Mouse (Mus musculus) NIH3T3 (cell line): Measurements from ENCODE around the gene BC030500.
A peak's percentile ranks its signal among the peaks of the same experiment; 100 is the strongest.

Experiments used
- DNase-seq: peaks from one replicate; pipeline ENCODE4 v3.0.0-alpha.2; 2012; ENCODE audit warnings: low read depth

The BC030500 gene

DNA sequence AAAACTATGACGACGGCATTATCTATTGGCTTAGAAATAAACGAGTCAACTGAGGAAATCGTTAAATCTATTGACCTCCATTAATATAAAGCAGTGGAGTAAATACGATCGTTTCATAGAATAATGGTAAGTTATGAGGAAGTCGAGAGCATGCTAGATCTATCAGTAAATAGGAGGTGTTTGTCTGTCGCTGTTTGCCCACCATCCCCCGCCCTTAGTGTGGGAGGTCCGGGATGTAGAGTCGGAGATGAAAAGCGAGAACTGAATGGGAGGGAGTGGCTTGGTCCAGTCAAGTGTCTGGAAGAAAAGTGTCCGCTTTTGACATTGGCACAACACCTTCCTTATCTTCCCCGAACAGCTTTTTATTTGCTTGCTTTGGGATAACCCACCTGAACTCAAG lies at the start of gene BC030500:
TSS of gene BC030500 (plus strand) at position 79 of the 400 bp plus-strand sequence.
- no peak for DNase-seq

DNA sequence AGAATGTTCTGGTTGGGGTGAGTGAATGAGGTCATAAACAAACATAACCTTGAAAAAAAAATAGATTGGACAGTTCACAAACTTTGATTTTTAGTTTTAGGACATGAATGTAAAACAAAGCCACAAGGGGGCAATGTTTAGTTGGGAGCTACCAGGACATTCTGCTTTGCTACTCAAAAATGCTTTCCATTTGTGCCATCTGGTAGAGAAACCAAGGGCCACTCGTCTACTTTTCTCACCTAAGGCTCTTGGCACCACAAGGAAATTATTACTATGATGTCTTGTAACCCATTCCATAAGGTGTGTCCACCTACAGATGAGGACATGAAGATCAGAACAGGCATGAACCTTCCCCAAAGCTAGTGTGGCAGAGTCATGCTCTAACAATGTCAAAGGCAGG lies 25.1 kb upstream of the BC030500 start:
- peak; percentile 6 for DNase-seq

DNA sequence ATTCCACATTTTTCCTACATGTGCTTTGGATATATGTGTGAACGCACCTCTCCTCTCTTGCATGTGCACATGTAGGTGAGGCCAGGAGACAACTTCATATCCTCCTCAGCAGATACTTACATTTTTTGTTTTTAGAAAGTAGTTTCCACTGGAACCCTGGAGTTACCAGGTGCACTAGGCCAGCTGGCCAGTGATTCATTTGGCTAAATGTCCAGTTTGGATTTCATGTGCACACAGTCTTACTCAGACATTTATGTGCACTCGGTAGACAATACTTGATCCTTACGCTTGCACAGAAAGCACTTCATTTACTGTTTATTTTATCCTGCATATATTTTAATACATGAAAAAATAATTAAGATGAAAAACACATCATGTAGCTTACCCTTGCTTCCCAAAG lies 21.0 kb upstream of the BC030500 start:
- no peak for DNase-seq

DNA sequence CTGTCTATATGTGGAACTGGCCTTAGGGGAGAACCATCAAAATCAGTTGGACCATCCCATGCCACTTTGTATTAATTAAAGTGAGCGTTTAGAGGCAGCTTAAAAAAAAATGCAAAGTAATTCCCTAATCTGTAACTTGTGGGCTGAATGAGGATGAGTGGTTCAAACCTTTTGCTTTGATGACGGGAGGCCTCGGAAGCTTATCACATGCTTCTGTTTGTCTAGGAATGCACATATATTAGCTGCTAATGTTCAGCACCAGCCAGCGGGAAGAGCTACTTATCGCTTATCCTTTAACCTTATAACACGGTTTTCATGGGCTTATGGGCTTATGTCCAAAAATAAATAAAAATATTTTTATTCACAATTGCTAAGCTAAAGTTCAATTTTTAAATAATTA lies 15.6 kb upstream of the BC030500 start:
- DNase-seq = no peak

DNA sequence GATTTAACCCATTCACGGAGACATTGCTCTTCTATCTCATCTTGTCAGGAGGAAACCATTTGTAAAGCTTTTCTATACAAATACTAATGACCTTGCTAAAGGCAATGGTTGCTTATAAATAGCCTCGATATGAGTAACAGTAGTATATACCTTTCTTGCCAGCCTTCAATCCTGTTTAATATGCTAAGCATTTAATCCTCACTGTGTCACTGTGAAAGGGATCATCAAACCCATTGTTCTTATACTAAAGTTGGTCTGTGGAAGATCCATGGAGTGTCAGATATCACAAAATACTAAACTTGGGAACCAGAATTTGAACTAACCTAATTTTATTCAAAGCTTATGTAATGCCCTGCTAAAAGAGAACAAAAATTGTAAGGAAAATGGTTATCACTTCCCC lies 7.1 kb upstream of the BC030500 start:
- no peak for DNase-seq

DNA sequence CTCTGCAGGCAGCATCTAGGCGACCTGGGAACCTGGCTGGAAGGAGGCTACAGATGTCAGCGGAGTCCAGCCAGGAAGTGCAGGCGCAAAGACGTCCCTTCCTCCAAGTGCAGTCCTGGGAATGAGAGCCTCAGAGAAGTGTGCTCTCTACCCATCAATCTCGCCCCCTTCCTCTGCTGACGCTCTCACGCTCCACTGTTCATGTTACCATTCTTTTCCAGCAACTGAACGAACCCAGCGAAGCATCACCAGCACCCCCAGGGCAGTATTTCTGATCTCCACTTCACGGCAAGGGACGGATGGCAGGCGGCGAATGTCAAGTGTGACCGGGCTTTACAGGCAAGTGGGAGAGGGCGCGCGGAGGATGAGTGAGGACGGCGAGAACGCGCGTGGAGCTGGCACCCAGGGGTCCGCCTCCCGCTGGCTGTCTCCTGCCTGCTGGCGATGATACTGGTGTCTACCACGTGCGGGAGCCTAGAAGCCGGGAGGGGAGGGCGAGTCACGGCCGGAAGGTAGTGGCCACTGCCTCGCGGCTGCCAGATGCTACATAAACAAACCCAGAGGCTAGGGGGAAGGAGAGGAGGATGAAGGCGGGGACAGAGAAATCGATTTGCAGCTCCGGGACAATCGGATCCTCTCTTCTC lies 763 bp downstream of the BC030500 start, which contains the start of gene Galntl6:
TSS of gene Galntl6 (minus strand) at position 445 of the 644 bp plus-strand sequence.
- no peak for DNase-seq

DNA sequence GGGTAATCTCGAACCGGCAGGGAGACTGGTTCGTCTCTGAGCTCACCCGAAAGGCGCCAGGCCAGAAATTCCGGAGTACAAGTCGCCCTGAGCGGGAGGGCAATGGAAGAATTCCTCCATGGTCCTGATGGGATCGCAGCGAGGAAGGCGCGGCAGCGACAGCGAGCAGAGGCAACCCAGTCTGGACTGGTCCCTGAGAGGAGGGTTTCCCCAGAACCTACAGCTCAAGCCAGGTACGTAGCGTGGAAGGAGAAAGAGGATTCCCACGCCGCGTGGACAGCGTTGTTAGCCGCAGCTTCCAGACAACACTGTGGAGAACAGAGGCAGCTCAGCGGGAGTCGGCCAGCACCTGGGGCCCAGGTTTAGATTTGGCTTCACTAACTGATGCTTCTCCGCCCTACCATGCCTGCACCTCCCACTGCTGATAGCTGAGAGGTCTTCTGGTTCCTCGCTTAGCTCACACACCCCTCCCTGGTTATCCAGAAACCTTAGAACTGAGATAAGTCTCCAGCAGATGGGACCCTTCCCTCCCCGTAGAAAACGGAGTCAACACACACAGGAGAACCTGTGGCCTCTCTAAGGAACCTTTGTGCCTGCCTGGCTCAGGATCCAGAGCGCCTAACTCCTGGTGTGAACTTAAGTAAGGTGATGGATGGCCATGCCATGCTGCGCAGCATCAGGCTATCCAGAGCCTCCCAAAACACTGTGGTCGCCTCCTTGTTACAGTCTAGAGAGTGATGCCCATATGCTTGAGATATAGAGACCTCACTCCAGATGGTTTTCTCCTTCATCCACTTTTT lies 1.5 kb downstream of the BC030500 start:
- DNase-seq = no peak

DNA sequence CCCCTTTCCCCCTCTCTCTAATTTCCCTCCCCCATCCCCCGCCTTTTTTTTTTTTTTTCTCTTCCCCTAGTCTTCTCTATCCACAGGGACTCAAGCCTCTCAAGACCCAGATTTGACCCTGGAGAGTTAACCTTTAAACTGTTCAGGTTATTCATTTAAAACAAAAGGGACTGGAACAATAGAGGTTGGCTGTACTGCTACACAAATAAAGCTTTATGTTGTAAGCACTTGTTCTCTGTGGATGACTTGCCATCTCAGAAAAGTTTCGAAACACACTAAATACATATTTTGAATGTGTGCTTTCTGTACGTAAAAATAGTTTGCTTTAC lies 2.0 kb downstream of the BC030500 start:
- DNase-seq = no peak

DNA sequence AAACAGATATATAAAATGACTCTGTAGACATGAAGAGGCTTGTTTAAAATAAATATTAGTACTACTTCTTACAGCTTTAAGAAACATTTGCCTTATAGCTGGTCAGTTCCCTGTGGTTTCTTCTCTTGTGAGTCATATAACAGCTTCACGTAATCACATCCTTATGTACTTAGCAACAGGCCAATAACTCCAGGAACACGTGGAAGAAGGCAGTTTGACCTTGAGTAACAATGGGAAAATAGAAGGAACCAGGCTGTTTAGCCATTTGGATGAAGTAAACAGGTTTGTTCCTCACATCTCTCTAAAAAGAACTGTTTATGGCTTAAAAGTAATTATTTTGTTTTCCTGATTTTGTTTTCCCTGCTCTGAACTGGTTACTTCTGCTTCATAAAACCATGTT lies 3.6 kb downstream of the BC030500 start:
- DNase-seq = peak; percentile 9

DNA sequence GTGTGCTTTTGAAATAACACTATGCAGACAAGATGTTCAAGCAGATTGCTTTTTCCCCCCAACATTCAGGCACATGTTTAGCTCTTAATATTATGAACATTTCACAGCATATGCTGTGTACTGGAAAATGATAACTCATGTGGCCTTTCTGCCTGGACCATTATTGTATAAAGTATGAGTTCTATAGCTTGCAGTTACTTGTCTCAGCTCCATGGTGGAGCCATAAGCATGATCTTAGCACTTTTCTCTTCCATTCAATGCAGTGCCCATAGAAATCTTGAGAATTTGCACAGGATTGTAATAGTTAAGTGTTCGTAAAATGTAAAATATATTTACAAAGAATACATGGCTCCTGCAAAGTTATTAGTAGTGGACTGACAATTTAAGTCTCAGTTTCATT lies 19.5 kb downstream of the BC030500 start:
- no peak for DNase-seq

DNA sequence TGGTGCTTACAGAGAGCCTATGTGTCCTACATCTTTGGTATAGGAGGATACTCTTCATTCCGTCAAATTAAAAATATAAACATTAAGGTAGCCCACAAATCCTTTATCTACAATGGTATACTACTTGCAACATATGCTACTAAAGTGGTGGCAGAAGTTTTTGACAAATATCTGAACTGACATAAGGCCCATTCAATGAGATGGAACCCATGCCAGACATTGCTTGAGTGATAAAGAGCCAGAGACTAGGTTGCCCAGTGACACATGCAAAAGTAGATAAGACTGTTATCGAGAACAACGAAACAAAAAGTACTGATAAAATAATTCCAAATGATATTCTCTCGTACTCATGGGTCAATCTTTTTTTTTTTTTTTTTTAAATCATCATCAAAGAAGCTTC lies 32.2 kb downstream of the BC030500 start:
- DNase-seq = no peak

DNA sequence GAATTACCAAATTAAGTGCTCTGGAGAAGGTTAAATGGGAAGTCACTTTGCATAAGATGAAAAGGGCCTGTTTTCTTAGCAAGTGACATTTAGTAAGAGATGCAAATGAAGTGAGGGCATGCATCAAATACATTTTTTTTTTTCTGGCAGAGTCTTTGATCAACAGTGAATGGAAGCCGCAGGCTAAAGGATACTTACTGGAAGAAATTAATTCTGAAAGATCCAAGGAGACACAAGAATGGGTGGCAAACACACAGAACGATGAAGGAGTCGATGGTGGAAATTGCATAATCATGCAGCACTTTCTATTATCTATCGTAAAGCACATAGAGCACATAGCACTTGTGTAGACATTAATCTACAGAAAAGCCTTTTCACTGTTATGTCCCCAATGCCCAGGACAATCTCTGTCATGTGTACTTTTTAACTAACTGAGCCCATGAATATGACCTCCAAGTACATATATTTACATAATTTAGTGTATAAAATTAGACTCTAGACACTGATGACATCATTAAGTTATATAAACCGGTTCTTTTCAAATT lies 45.7 kb downstream of the BC030500 start:
- DNase-seq = no peak
